Mouse (Mus musculus): ENCODE data around the gene Lmo4.

DNA sequence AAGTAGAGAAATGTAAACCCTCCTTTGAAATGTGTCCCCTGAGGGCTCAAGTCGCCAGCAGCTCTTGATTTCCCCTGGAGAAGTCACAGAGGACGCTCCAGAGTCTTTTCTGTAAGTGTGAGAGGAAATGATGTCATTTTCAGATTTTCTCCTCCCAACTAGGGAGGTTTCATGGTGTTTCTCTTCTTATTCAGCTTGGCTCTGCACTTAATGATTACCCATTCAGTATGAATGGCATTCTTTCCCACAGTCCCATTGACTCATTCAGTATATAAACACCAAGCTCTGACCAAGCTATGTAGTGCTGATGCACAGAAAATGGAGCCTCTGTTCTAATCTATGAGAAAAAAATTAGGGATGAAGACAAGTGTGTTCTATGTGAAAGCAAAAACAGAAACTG lies 51.6 kb downstream of the Lmo4 start:
- TF ChIP-seq CTCF (IDR thresholded peaks at IDR 0.05; ENCODE audit: low read depth), result no peak
- TF ChIP-seq EP300 (IDR thresholded peaks at IDR 0.05; ENCODE audit: low read depth), result no peak

Data from heart, postnatal 0 days (tissue).